Mouse (Mus musculus): ENCODE measurements around the gene Iqce. TPM values are rescaled to one million over a fixed set of nuclear protein-coding genes. Genes with fewer than 3 reads are reported as not detected.

Iqce gene
- polyA plus RNA-seq, 1 experiment = 8.5 TPM

GRCm38 (mm10) chr5:140638484-140638883 is 63.7 kb downstream of the Iqce start:
- TF ChIP-seq GATA1 (IDR thresholded peaks at IDR 0.05; ENCODE audit: low read length) = no peak

GRCm38 (mm10) chr5:140637989-140638388 is 64.2 kb downstream of the Iqce start:
- no peak for TF ChIP-seq GATA1 (IDR thresholded peaks at IDR 0.05; ENCODE audit: low read length)

DNA sequence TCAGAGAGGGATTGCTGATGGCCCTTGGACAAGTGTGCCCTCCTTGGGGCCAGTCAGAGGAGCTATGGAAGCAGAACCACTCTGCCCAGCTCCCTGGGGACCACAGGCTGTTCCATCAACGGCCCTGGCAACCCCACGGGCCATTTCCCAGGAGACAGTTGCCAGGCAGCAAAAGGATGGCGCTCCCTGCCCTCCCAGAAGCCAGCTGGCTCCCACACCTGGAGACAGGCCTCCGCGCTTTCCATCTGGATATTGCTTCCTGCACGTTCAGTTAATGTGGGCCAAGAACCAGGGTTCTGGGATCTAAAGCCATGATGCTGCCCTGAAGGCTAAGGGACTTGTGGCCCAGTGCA is 65.1 kb downstream of the Iqce start:
- TF ChIP-seq GATA1 (IDR thresholded peaks at IDR 0.05; ENCODE audit: low read length) = no peak

DNA sequence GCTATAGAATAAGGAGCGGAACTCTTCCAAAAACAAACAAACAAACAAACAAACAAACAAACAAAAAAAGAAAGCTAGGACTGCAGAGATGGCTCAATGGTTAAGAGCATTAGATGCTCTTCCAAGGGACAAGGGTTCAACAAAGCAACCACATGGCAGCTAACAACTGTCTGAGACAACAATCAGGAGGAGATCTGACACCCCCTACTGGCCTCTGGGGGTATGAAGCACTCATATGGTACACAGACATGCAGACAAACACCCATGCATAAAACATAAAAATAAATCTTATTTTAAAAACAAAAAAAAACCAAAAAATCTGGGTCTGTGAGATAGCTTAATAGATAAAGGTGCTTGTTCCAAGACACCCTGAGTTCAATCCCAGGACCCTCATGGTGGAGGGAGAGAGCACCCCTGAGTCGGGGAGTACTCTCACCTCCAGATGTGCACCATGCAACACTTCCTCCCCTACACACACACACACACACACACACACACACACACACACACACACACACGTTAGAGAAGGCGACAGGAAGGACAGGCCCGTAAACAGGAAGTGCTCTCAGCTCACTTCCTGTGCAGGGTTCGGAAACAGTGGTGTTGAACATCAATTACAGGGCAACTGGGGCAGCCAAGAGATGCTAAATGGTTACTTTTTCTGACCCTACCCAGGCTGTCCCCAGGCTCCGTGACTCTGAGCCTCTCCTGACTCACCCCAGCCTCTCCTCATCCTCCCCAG is 65.7 kb downstream of the Iqce start:
- no peak for TF ChIP-seq GATA1 (IDR thresholded peaks at IDR 0.05; ENCODE audit: low read length)

GRCm38 (mm10) chr5:140634798-140635722 is 67.1 kb downstream of the Iqce start:
- no peak for TF ChIP-seq GATA1 (IDR thresholded peaks at IDR 0.05; ENCODE audit: low read length)

- TF ChIP-seq GATA1 (IDR thresholded peaks at IDR 0.05; ENCODE audit: low read length) = no peak
Observed at GRCm38 (mm10) chr5:140633432-140633831, 68.7 kb downstream of the Iqce start.

DNA sequence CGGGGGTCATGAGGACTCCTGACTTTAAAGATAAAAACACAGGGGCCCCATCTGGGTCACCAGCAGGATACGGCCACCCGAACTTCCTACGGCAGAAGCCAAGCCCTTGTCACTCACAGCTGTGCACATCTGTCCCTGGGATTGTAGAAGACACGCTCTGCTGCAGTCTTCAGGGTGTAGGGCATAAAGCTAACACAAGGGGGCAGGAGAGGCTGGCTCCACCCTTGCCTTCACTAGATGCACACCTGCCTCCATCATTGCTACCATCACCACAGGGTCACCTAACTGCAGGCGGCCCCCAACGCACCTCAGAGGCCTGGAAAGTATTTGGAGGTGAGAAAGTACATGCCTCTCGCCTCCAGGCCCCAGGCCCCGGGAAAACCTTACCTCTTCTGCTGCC is 73.2 kb downstream of the Iqce start:
- no peak for TF ChIP-seq GATA1 (IDR thresholded peaks at IDR 0.05; ENCODE audit: low read length)

- TF ChIP-seq GATA1 (IDR thresholded peaks at IDR 0.05; ENCODE audit: low read length) = no peak
Observed at GRCm38 (mm10) chr5:140627580-140627979, 74.6 kb downstream of the Iqce start.

DNA sequence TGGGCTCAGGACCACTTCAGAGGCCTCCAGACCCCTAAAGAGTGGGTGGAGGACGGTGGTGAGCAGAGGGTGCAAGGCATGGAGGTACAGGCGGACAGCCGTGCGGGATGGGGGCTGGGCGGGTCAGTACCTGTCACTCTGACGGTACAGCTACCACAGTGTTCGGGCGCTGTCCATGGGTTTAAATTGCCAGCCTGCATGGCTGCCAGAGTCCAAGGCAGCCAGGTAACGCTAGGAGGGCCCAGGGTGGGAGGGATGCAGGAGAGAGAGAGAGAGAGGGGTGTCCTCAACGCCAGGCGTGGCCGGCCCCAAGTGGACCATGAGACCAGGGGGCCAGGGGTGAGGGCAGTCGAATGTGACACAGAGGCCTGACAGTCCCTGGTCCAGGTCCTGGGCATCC is 77.2 kb downstream of the Iqce start:
- no peak for TF ChIP-seq GATA1 (IDR thresholded peaks at IDR 0.05; ENCODE audit: low read length)

DNA sequence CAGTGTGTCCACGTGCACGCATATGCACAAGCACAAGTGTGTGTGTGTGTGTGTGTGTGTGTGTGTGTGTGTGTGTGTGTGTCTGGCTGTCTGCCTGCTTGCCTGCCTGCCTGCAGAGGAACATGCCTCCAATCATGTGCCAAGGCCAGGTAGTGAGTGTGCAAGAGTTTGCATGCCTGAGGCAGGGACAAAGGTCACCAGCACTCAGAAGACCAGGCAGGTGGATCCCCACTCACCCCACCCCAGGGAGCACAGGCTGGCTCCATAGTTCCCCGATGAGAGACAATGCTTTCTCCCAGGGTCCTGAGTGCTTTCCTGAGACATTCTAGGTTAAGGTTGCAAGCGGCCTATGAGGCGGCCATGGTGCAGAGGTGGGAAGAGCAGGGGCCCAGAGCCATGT is 77.9 kb downstream of the Iqce start:
- no peak for TF ChIP-seq GATA1 (IDR thresholded peaks at IDR 0.05; ENCODE audit: low read length)

DNA sequence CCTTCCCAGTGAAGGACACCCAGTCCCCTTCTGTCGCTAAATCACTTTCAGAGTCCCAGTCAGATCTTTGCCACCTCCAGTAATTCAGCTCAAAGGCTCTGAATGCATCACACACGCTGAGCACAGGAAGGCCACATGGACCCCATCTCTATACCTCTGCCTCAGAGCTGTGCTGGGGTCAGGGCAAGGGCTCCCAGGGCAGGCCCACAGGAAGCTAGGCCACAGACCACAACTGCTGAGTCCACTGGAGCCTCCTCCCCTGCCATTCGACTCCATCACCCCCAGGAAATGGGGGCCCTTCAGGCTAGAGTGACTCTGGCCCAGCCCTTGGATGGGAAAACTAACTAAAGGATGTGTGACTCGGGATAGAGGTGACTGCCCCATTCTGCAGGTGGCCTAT is 78.4 kb downstream of the Iqce start:
- no peak for TF ChIP-seq GATA1 (IDR thresholded peaks at IDR 0.05; ENCODE audit: low read length)

GRCm38 (mm10) chr5:140622978-140623670 is 79.1 kb downstream of the Iqce start:
- TF ChIP-seq GATA1 (IDR thresholded peaks at IDR 0.05; ENCODE audit: low read length) = no peak

DNA sequence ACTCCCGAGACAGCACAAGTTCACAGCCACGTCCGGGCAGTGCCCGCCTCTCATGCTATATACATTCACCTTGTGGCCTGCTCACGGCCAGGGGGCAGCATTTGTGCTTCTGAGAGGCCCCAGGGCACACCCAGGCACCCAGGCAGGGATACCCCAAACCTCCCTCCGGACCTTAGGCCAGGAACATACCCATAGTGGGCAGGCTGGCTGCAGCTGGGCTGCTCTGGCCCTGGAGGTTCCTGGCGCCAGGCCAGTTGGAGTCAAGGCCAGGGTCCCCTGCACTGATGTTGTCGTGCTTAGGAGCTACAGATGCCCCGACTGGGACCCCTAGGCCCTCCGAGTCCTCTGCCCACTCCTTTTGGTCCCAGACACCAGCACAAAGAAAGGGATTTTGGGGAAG is 80.7 kb downstream of the Iqce start:
- TF ChIP-seq GATA1 (IDR thresholded peaks at IDR 0.05; ENCODE audit: low read length) = no peak

DNA sequence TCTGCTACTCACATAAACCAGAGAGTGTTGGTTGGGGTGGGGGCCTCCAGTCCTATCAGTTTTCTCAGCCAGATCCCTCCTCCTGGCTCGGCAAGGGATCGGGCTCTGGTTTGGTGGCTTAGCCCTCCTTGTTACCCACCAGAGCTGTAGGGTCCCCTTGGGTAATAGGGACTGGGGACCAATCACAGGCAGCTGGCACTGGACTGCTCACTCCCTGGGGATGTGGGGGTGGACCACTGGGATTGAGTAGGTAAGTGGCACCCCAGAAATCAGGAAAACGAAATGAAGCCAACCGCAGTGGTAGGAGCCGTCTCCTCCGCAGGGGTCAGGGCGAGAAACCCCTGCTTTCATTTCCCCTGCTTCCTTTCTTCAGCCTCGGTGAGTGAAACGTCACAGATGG is 81.1 kb downstream of the Iqce start:
- TF ChIP-seq GATA1 (IDR thresholded peaks at IDR 0.05; ENCODE audit: low read length) = no peak

DNA sequence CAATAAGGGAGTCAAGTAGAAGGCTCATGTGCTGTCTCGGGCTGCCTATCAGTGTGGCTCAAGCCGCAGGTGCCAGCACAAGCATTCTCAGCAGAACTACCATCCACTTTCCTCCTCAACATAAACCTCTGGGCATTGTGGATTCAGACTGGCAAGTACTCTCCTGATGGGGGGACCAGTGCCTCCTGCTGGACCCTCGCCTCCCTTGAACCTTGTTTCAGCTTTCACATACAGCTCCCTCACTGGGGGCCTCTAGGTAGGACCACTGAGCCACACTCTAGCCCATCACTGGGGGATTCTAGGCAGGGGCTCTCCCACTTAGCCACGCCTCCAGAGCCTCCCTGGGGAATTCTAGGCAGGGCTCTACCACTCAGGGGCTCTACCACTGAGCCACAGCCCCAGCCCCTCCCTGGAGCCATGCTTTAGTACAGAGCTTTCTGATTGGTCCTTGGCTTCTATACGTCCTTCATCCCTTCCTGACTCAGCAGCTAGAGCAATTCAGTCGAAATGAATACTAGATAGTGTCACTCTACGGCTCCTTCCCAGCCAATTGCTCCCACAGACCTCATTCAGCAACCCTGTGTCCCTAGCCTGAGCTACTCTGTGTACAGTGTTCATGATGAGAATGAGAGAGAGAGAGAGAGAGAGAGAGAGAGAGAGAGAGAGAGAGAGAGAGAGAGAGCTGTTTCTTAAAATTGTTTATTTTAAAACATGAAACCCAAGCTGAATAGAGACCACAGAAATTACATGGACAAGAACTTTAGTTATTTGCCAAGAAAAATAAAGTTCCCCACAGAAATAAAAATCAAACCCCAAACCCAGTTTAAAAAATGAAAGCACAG is 82.1 kb downstream of the Iqce start:
- no peak for TF ChIP-seq GATA1 (IDR thresholded peaks at IDR 0.05; ENCODE audit: low read length)
